Mouse (Mus musculus) erythroblast, embryonic 14.5 days (primary cell): ENCODE data around the gene Timm17b. TPM values are rescaled to one million over a fixed set of nuclear protein-coding genes. Genes with fewer than 3 reads are reported as not detected.
"Not testable (repeated sequence)": the region's sequence is repeated elsewhere in the genome, so short reads cannot be mapped to it uniquely, and the experiment has no call there.

Experiments used
- H3K27me3 ChIP-seq: 2 replicates; pipeline ENCODE4 v1.6.1; 2012; ENCODE audit warnings: inconsistent platforms; ENCODE audit not compliant: control insufficient read depth
- H3K36me3 ChIP-seq: 2 replicates; pipeline ENCODE4 v1.6.1; 2012; ENCODE audit warnings: mild to moderate bottlenecking, inconsistent platforms; ENCODE audit not compliant: control insufficient read depth
- H3K4me1 ChIP-seq: 2 replicates; pipeline ENCODE4 v1.6.1; 2012; ENCODE audit warnings: inconsistent platforms; ENCODE audit not compliant: control insufficient read depth
- H3K4me3 ChIP-seq: replicated peaks from 2 replicates; pipeline ENCODE3; 2012; ENCODE audit warnings: moderate library complexity, mild to moderate bottlenecking, inconsistent platforms
- H3K9me3 ChIP-seq: 2 replicates; pipeline ENCODE4 v1.6.1; 2012; ENCODE audit warnings: low read length, inconsistent platforms, mixed read lengths; ENCODE audit not compliant: control insufficient read depth
- GATA1 ChIP-seq: IDR thresholded peaks from 2 replicates; pipeline ENCODE4 v1.6.1; 2012; ENCODE audit warnings: low read length, inconsistent platforms, mixed read lengths
- TAL1 ChIP-seq: IDR thresholded peaks from 3 replicates; pipeline ENCODE4 v1.6.1; 2012; ENCODE audit warnings: low read length, inconsistent platforms, mixed read lengths
- polyA plus RNA-seq: library from polyadenylated mRNA; stranded (reverse); fragments of >175 nt; gene quantifications from 2 replicates; pipeline ENCODE4 v1.2.3, GENCODE M21; 2012

Gene Timm17b
- polyA plus RNA-seq, 1 experiment = 22.8 TPM

DNA sequence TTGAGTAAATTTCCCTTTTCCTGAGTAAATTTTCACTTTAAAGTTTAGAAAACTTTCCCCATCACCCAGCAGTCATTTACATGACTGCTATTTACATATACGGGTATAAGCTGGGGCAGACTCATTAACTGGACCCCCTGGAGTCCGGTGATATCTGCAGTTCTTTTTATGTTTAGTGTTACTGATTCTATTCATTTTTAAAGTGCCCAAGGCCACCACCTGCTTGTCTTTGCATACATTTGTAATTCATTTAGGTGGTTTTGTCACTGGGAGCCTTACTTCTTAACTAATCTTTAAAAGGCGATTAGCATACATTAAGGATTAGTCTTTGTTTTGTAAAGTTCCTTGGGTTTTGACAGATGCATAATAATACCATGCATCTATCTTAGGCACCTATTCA, 29.3 kb upstream of the Timm17b start:
- no peak overlapping the region for H3K4me3 ChIP-seq
- no peaks in the 10 kb centered on the region for H3K9me3 ChIP-seq
- H3K27me3 ChIP-seq = no peaks in the 10 kb centered on the region
- peaks cover 99% of the 10 kb centered on the region for H3K36me3 ChIP-seq
- H3K4me1 ChIP-seq = peaks cover 4% of the 10 kb centered on the region
- no peak for TF ChIP-seq TAL1
- TF ChIP-seq GATA1 = no peak

DNA sequence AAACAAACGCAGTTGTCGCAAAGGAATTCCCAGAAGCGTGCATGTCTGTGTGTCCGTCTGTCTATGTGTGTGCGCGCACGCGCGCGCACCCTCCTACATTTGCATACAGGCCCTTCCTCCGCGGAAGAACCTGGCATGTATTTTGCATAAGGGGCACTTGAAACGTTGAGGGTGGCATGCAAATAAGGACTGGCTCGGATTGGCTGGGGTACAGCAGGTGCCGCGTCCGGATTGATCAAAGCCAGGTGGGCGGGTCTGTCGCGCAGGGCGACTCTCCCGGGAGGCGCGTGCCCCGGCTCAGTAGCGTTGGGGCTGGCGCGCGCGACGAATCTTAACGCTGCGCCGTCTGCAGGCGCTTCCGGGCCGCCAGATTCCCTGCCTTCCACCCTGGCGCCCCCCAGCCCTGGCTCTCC, 21.1 kb upstream of the Timm17b start, which contains the start of gene Pim2:
Pim2 (plus strand) TSS at position 256 of the 413 bp plus-strand sequence.
- H3K9me3 ChIP-seq = peaks cover 5% of the 10 kb centered on the region
- H3K36me3 ChIP-seq = peaks cover 40% of the 10 kb centered on the region
- H3K27me3 ChIP-seq = peaks cover 14% of the 10 kb centered on the region
- TF ChIP-seq GATA1 (no peak), TAL1 (no peak)
- H3K4me3 ChIP-seq = peak within 1 kb of the TSS; percentile 61
- peaks cover 28% of the 10 kb centered on the region for H3K4me1 ChIP-seq

GRCm38 (mm10) chrX:7878495-7878894, 20.7 kb upstream of the Timm17b start:
- peaks cover 29% of the 10 kb centered on the region for H3K4me1 ChIP-seq
- peaks cover 5% of the 10 kb centered on the region for H3K9me3 ChIP-seq
- TF ChIP-seq TAL1 (no peak), GATA1 (no peak)
- H3K27me3 ChIP-seq = peaks cover 14% of the 10 kb centered on the region
- H3K4me3 ChIP-seq = peak overlapping the region; percentile 61
- H3K36me3 ChIP-seq = peaks cover 35% of the 10 kb centered on the region

DNA sequence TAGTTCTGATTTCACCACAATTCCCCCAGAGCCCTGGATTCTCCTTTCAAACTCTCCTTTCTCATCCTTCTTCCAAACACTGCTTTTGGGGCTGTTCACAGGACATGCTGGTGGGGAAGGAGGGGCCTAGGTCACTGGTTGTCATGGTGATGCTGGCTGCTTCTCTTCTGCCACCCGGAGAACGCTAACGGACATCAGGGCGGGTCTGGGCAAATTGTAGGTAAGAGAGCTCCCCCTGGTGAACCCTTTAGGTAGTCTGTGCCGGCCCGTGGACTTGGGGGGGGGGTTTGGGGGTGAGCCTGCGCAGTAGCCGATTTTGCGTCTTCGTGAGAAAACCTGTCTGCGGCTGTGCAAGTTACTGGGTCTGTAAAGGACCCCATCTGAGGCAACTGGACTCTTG, 19.3 kb upstream of the Timm17b start:
- Histone ChIP-seq H3K4me3 (no peak overlapping the region), H3K4me1 (peaks cover 39% of the 10 kb centered on the region), H3K36me3 (peaks cover 22% of the 10 kb centered on the region), H3K27me3 (peaks cover 14% of the 10 kb centered on the region), H3K9me3 (peaks cover 5% of the 10 kb centered on the region)
- TF ChIP-seq TAL1 = no peak

GRCm38 (mm10) chrX:7883841-7884567, 15.2 kb upstream of the Timm17b start, which contains the start of gene Slc35a2:
Gene Slc35a2, plus strand, starts transcription at chrX:7884028.
- TF ChIP-seq TAL1 (no peak), GATA1 (no peak)

GRCm38 (mm10) chrX:7898211-7898610, 946 bp upstream of the Timm17b start:
- Histone ChIP-seq H3K4me3 (peak overlapping the region; percentile 88), H3K9me3 (peaks cover 4% of the 10 kb centered on the region; the same call in 1 of the 2 replicates), H3K36me3 (peaks cover 33% of the 10 kb centered on the region), H3K27me3 (no peaks in the 10 kb centered on the region), H3K4me1 (peaks cover 18% of the 10 kb centered on the region)
- TF ChIP-seq GATA1 (no peak), TAL1 (no peak)

More at GRCm38 (mm10) chrX:7883841-7884567, 15.2 kb upstream of the Timm17b start, which contains the start of gene Slc35a2:
- Histone ChIP-seq H3K4me3 (peak within 1 kb of the TSS; percentile 75), H3K9me3 (no peaks in the 10 kb centered on the region), H3K27me3 (peaks cover 4% of the 10 kb centered on the region; the same call in 1 of the 2 replicates), H3K4me1 (peaks cover 31% of the 10 kb centered on the region), H3K36me3 (peaks cover 13% of the 10 kb centered on the region)

DNA sequence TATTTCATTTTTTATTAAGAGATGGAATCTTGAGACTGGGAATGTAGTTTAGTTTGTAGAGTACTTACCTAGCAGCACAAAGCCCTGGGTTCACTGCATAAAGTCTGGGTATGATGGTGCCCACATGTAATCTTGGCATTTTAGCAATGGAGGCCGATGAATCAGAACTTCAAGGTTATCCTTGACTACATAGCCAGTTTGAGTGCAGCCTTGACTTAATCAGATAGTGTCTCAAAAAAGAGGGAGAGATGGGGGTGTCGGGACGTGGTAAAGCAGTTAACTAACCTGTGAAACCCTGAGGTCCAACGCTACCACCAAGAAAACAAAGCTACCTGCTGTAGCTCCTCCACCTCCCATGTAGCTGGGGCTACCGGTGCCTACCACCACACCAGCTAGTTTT, 5.3 kb downstream of the Timm17b start:
- no peaks in the 10 kb centered on the region for H3K27me3 ChIP-seq
- H3K9me3 ChIP-seq = peaks cover 4% of the 10 kb centered on the region; the same call in 1 of the 2 replicates
- peaks cover 9% of the 10 kb centered on the region for H3K4me1 ChIP-seq
- no peak overlapping the region for H3K4me3 ChIP-seq
- peaks cover 30% of the 10 kb centered on the region for H3K36me3 ChIP-seq
- no peak for TF ChIP-seq GATA1

- H3K4me1 ChIP-seq = peaks cover 5% of the 10 kb centered on the region
- no peak within 1 kb of the TSS for H3K4me3 ChIP-seq
- peaks cover 4% of the 10 kb centered on the region; the same call in 1 of the 2 replicates for H3K9me3 ChIP-seq
- H3K27me3 ChIP-seq = no peaks in the 10 kb centered on the region
- no peak for TF ChIP-seq TAL1
- no peak for TF ChIP-seq GATA1
- peaks cover 27% of the 10 kb centered on the region for H3K36me3 ChIP-seq
Observed at GRCm38 (mm10) chrX:7907735-7908134, 8.6 kb downstream of the Timm17b start, which contains the start of gene Gm10491. Gene Gm10491, minus strand, starts transcription at chrX:7907835.

DNA sequence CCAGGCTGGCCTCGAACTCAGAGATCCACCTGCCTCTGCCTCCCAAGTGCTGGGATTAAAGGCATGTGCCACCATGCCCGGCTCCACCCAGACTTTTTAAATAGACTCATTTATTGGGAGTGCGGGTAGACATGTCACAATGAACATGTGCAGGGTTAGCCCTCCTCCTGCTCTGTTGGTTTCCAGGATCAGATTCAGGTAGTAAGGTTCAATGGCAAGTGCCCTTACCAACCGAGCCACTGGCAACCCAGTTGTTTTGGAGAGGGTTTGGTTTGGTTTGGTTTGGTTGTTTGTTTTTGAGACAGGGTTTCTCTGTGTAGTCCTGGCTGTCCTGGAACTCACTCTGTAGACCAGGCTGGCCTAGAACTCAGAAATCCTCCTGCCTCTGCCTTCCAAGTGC, 10.1 kb downstream of the Timm17b start, which contains the start of gene Gm10490:
Gm10490 (plus strand) TSS at position 301 of the 400 bp plus-strand sequence.
- not testable (repeated sequence) for H3K9me3 ChIP-seq, H3K27me3 ChIP-seq, H3K4me3 ChIP-seq, H3K4me1 ChIP-seq
- H3K36me3 ChIP-seq = peaks cover 20% of the 10 kb centered on the region

- Histone ChIP-seq H3K36me3 (peaks cover 15% of the 10 kb centered on the region), H3K27me3 (no peaks in the 10 kb centered on the region), H3K9me3 (peaks cover 4% of the 10 kb centered on the region; the same call in 1 of the 2 replicates), H3K4me3 (no peak overlapping the region), H3K4me1 (peaks cover 5% of the 10 kb centered on the region)
- TF ChIP-seq GATA1 (no peak), TAL1 (no peak)
Observed at GRCm38 (mm10) chrX:7910473-7910872, 11.3 kb downstream of the Timm17b start.

GRCm38 (mm10) chrX:7915669-7916068, 16.5 kb downstream of the Timm17b start:
- not testable (repeated sequence) for H3K4me3 ChIP-seq, H3K36me3 ChIP-seq, H3K9me3 ChIP-seq, H3K4me1 ChIP-seq
- peaks cover 27% of the 10 kb centered on the region for H3K27me3 ChIP-seq

DNA sequence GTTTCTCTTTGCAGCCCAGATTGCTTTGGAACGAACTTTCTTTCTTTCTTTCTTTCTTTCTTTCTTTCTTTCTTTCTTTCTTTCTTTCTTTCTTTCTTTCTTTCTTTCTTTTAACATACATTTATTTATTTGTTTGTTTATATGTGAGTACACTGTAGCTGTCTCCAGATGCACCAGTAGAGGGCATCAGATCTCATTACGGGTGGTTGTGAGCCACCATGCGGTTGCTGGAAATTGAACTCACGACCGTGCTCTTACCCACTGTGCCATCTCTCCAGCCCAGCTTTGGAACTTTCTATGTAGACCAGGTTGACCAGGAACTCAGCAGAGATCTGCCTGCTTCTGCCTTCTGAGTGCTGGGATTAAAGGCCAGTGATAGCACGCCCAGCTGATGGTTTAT, 18.8 kb downstream of the Timm17b start:
- H3K36me3 ChIP-seq, H3K4me3 ChIP-seq, H3K4me1 ChIP-seq: not testable (repeated sequence)
- Histone ChIP-seq H3K27me3 (peaks cover 49% of the 10 kb centered on the region), H3K9me3 (peaks cover 11% of the 10 kb centered on the region)
